Mouse (Mus musculus) midbrain, embryonic 16.5 days (tissue): ENCODE data around the gene Zranb1. TPM values are rescaled to one million over a fixed set of nuclear protein-coding genes. Genes with fewer than 3 reads are reported as not detected.
A peak's percentile ranks its signal among the peaks of the same experiment; 100 is the strongest.

ENCODE experiments used
- ATAC-seq: fragments of 200-750 bp; cut with Nextera tagmentation; 2 replicates; pipeline ENCODE4 v1.8.0; 2017; ENCODE audit warnings: moderate TSS enrichment
- H3K27ac ChIP-seq: fragments of 300-500 bp; sonication (generic); 2 replicates; pipeline ENCODE4 v1.5.1; 2014; ENCODE audit warnings: mild to moderate bottlenecking, low read length, mixed read lengths
- H3K27me3 ChIP-seq: fragments of 300-500 bp; sonication (generic); 2 replicates; pipeline ENCODE4 v1.6.1; 2014; ENCODE audit warnings: low read depth, low read length, mixed read lengths; ENCODE audit not compliant: control insufficient read depth, insufficient read depth
- H3K36me3 ChIP-seq: fragments of 300-500 bp; sonication (generic); 2 replicates; pipeline ENCODE4 v1.6.1; 2014; ENCODE audit warnings: mild to moderate bottlenecking, low read length, moderate library complexity, mixed read lengths; ENCODE audit not compliant: control insufficient read depth, insufficient read depth
- H3K4me1 ChIP-seq: fragments of 300-500 bp; sonication (generic); 2 replicates; pipeline ENCODE4 v1.6.1; 2014; ENCODE audit warnings: mild to moderate bottlenecking, low read length, mixed read lengths; ENCODE audit not compliant: control insufficient read depth, insufficient read depth
- H3K4me2 ChIP-seq: fragments of 300-500 bp; sonication (generic); 2 replicates; pipeline ENCODE4 v1.6.1; 2014; ENCODE audit warnings: mild to moderate bottlenecking, low read length, mixed read lengths
- H3K4me3 ChIP-seq: fragments of 300-500 bp; sonication (generic); 2 replicates; pipeline ENCODE4 v1.5.1; 2014; ENCODE audit warnings: low read depth, mild to moderate bottlenecking, low read length, moderate library complexity, mixed read lengths
- H3K9ac ChIP-seq: fragments of 300-500 bp; sonication (generic); 2 replicates; pipeline ENCODE4 v1.6.1; 2014; ENCODE audit warnings: low read depth, low read length, mixed read lengths
- H3K9me3 ChIP-seq: fragments of 300-500 bp; sonication (generic); replicated peaks from 2 replicates; pipeline ENCODE4 v1.6.1; 2014; ENCODE audit warnings: mild to moderate bottlenecking, low read length, mixed read lengths; ENCODE audit not compliant: control insufficient read depth, poor library complexity, severe bottlenecking
- WGBS: fragments of 180-500 bp; shearing (Covaris S2); extraction: QIAGEN DNeasy Blood & Tissue Kit; methylation state at CpG from one replicate; pipeline ENCODE4 v1.1.7; 2014; 5-methylcytosine and 5-hydroxymethylcytosine counted together
- polyA plus RNA-seq: library from polyadenylated mRNA; unstranded; fragments of >200 nt; fragmentation: Nextera tagmentation; extraction: Ambion mirVana; gene quantifications from 2 replicates; pipeline ENCODE4 v1.2.1, GENCODE M21; 2015

Zranb1 gene
- polyA plus RNA-seq, 1 experiment from 2014 or later = 19.2 TPM

DNA sequence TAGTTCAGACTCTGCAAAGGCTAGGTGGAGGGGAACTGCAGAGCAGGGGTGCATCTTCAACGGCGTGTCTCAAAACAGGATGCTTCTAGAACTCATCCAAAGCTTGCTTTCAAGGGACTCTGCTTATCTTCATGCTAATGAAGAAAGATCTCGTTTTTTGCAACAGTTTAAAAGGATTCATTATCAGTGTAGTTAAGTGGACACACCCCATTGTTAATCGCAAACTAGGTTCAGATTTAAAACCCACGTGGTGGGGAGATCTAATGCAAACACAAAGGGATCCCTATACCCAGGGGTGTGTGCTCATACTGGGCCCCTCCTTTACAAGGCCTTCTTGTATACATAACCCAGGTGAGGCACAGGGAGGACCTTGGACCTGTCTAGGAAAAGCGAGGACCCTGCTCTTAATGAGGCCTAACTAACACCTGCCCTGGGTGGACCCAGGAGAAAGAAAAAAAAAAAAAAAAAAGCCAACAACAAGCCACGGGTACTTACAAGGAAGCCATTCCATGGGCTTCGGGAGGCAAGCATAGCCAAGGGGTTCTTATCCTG is 98.6 kb downstream of the Zranb1 start:
- Histone ChIP-seq H3K4me3 (no peak overlapping the region), H3K27me3 (no peaks in the 10 kb centered on the region), H3K4me2 (no peak overlapping the region), H3K9me3 (no peaks in the 10 kb centered on the region), H3K36me3 (no peaks in the 10 kb centered on the region), H3K9ac (no peak overlapping the region), H3K4me1 (peaks cover 13% of the 10 kb centered on the region), H3K27ac (no peak overlapping the region)
- WGBS = 81% methylated on average over 8 of the region's 8 CpGs
- ATAC-seq = no peak

DNA sequence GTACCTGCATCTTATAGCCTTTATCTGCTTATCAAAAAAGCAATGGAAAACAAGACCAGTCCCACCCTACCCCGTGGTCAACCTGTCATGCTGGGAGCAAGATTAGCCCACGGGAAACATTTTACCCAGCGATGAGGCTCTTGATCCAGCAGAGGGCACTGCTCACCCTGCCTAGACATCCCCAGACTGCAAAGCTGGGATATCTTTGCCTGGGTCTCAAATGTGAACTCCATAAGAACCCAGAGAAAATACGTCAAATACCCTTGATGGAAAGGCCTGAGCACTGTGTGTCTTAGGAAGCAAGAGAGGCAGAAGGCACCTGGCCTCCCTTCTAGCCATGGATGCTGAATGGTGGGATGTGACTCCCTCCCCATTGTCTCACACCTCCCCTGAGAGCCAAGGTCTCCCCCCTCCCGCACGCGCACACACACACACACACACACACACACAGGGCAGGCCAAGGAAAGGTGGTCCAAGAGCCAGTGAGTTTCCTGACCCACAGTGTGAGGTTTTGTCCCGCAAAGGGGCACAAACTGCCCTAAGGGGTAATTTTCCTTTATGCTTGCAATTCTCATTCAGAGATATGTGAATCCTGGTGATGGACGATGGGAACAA is 101.8 kb downstream of the Zranb1 start:
- no peak overlapping the region for H3K4me3 ChIP-seq
- H3K36me3 ChIP-seq = no peaks in the 10 kb centered on the region
- H3K27me3 ChIP-seq = no peaks in the 10 kb centered on the region
- peak; percentile 71 for ATAC-seq
- H3K4me2 ChIP-seq = no peak overlapping the region
- H3K4me1 ChIP-seq = peaks cover 14% of the 10 kb centered on the region
- no peak overlapping the region; the same call in 1 of the 2 replicates for H3K27ac ChIP-seq
- H3K9ac ChIP-seq = no peak overlapping the region
- WGBS = 42% methylated on average over 9 of the region's 9 CpGs
- no peaks in the 10 kb centered on the region for H3K9me3 ChIP-seq

- H3K9me3 ChIP-seq = no peaks in the 10 kb centered on the region
- H3K4me2 ChIP-seq = no peak overlapping the region
- no peaks in the 10 kb centered on the region for H3K36me3 ChIP-seq
- peaks cover 16% of the 10 kb centered on the region for H3K4me1 ChIP-seq
- no peak overlapping the region for H3K27ac ChIP-seq
- H3K9ac ChIP-seq = no peak overlapping the region
- H3K4me3 ChIP-seq = no peak overlapping the region
- no peak for ATAC-seq
- H3K27me3 ChIP-seq = no peaks in the 10 kb centered on the region
Measured at GRCm38 (mm10) chr7:133035901-133036300, 105.0 kb downstream of the Zranb1 start.

Other genes with a start within 250 kb of the Zranb1 start
- gene Fam53b, start 117.3 kb upstream of the Zranb1 start, polyA plus RNA-seq = 13.2 and 13.6 TPM in 2 replicates
- 91.7 and 94.3 TPM in 2 replicates for gene Eef1akmt2, start 78.5 kb upstream of the Zranb1 start, polyA plus RNA-seq
- gene Abraxas2, start 71.9 kb upstream of the Zranb1 start, polyA plus RNA-seq = 37.4 and 38.6 TPM in 2 replicates
- 20.8 and 23.8 TPM in 2 replicates for gene Fgfr2, start 192.2 kb downstream of the Zranb1 start, polyA plus RNA-seq
- 43.7 and 52.4 TPM in 2 replicates for gene Ctbp2, start 193.2 kb downstream of the Zranb1 start, polyA plus RNA-seq